Comparison of ENCODE assay signal across 24 mouse cellular contexts in genomic region chr5:25019221-25019620, GRCm38 (mm10).
DNase-seq lines count a peak whose midpoint lies in the region; ATAC-seq and TF ChIP-seq lines count a peak whose summit lies in the region.
"Had no signal": no experiment of that assay in that cellular context is flagged by ENCODE, and none has a peak within 500 bp of the region (broad histone marks: within the 10 kb centered on the region; RNA-seq: fewer than 3 reads in every experiment).

No protein-coding gene starts in this region.

- no peak for ATAC-seq in kidney, embryonic 15.5 days (replicated peaks; ENCODE audit: low FRiP score)
- 0 out of 2 replicates have a peak, but pooled peaks have one; percentile 39 for ATAC-seq in liver, embryonic 13.5 days (ENCODE audit: low read depth)
- no peak for ATAC-seq in liver, embryonic 12.5 days
- ATAC-seq: activated CD4-positive, CD25-positive, alpha-beta regulatory T cell, adult 4 months; CD4-positive, CD25-positive, alpha-beta regulatory T cell, adult 4 months; forebrain, embryonic 13.5 days; forebrain, embryonic 15.5 days; Patski had no signal

- no peak overlapping the region for H3K4me3 ChIP-seq in kidney, adult 2 months (ENCODE audit: insufficient read depth, low read depth, low read length)
- no peak overlapping the region for H3K4me3 ChIP-seq in kidney, embryonic 15.5 days (replicated peaks)
- H3K4me3 ChIP-seq in liver, embryonic 13.5 days (replicated peaks) = no peak overlapping the region
- H3K4me3 ChIP-seq in liver, embryonic 12.5 days = no peak overlapping the region
- H3K4me3 ChIP-seq: embryonic facial prominence, embryonic 10.5 days; embryonic facial prominence, embryonic 12.5 days; forebrain, embryonic 13.5 days; forebrain, embryonic 15.5 days had no signal

- 68% methylated on average over 6 of the region's 6 CpGs for WGBS in kidney, adult 2 months
- 83% methylated on average over 6 of the region's 6 CpGs for WGBS in kidney, embryonic 15.5 days
- WGBS in liver, embryonic 13.5 days (ENCODE audit: insufficient replicate concordance) = 72% methylated on average over 6 of the region's 6 CpGs
- WGBS in liver, embryonic 12.5 days (ENCODE audit: insufficient replicate concordance) = 66% methylated on average over 6 of the region's 6 CpGs

- no peak overlapping the region for H3K9ac ChIP-seq in kidney, embryonic 15.5 days
- no peak overlapping the region for H3K9ac ChIP-seq in liver, embryonic 13.5 days
- H3K9ac ChIP-seq in liver, embryonic 12.5 days = no peak overlapping the region
- H3K9ac ChIP-seq: embryonic facial prominence, embryonic 12.5 days; forebrain, embryonic 13.5 days; forebrain, embryonic 15.5 days had no signal

- H3K27ac ChIP-seq in kidney, adult 2 months (ENCODE audit: insufficient read depth, low read depth, low read length) = no peak overlapping the region
- no peak overlapping the region for H3K27ac ChIP-seq in kidney, embryonic 15.5 days
- no peak overlapping the region for H3K27ac ChIP-seq in liver, embryonic 13.5 days
- H3K27ac ChIP-seq in liver, embryonic 12.5 days = no peak overlapping the region
- H3K27ac ChIP-seq: embryonic facial prominence, embryonic 10.5 days; embryonic facial prominence, embryonic 12.5 days; forebrain, embryonic 13.5 days; forebrain, embryonic 15.5 days had no signal

- no peak for TF ChIP-seq CTCF in kidney, adult 2 months (conservative IDR thresholded peaks at IDR 0.05; ENCODE audit: insufficient read depth, insufficient read length, low read depth, low read length)

- no peak overlapping the region for H3K4me2 ChIP-seq in kidney, embryonic 15.5 days
- no peak overlapping the region for H3K4me2 ChIP-seq in liver, embryonic 13.5 days
- no peak overlapping the region for H3K4me2 ChIP-seq in liver, embryonic 12.5 days
- H3K4me2 ChIP-seq: embryonic facial prominence, embryonic 12.5 days; forebrain, embryonic 13.5 days; forebrain, embryonic 15.5 days had no signal

- H3K9me3 ChIP-seq in kidney, embryonic 15.5 days (replicated peaks) = no peaks in the 10 kb centered on the region
- no peaks in the 10 kb centered on the region for H3K9me3 ChIP-seq in liver, embryonic 13.5 days (replicated peaks)
- no peaks in the 10 kb centered on the region for H3K9me3 ChIP-seq in liver, embryonic 12.5 days (replicated peaks)
- H3K9me3 ChIP-seq: embryonic facial prominence, embryonic 10.5 days; embryonic facial prominence, embryonic 12.5 days; forebrain, embryonic 13.5 days; forebrain, embryonic 15.5 days; G1E had no signal

- peak; percentile 54 for DNase-seq in kidney, adult 2 months
- DNase-seq in kidney, postnatal 4 days = no peak
- DNase-seq in kidney, postnatal 14 days = peak; percentile 28
- no peak for DNase-seq in liver, embryonic 13.5 days
- DNase-seq: adrenal gland, adult 8-10 months; adrenal gland, postnatal 14 days; adrenal gland, postnatal 36 days; B cell, adult 2 months; cerebellum, adult 11-12 months; cerebellum, adult 2 months; cerebellum, adult 9-10 months; cerebellum, postnatal 10 days; cerebellum, postnatal 25 days had no signal

- H3K27me3 ChIP-seq in kidney, adult 2 months (replicated peaks; ENCODE audit: control insufficient read depth, insufficient read depth, low read length) = no peaks in the 10 kb centered on the region
- H3K27me3 ChIP-seq in kidney, embryonic 15.5 days = no peaks in the 10 kb centered on the region
- H3K27me3 ChIP-seq in liver, embryonic 13.5 days = no peaks in the 10 kb centered on the region
- H3K27me3 ChIP-seq in liver, embryonic 12.5 days (replicated peaks) = 0 out of 2 replicates have a peak, but pooled peaks cover 4% of the 10 kb centered on the region
- H3K27me3 ChIP-seq: CH12.LX; embryonic facial prominence, embryonic 12.5 days; forebrain, embryonic 13.5 days; forebrain, embryonic 15.5 days; Patski had no signal

- H3K36me3 ChIP-seq in kidney, adult 2 months (ENCODE audit: control insufficient read depth, insufficient read depth, low read length) = no peaks in the 10 kb centered on the region
- no peaks in the 10 kb centered on the region; the same call in 1 of the 2 replicates for H3K36me3 ChIP-seq in kidney, embryonic 15.5 days
- no peaks in the 10 kb centered on the region; the same call in 1 of the 2 replicates for H3K36me3 ChIP-seq in liver, embryonic 13.5 days
- H3K36me3 ChIP-seq in liver, embryonic 12.5 days = no peaks in the 10 kb centered on the region
- H3K36me3 ChIP-seq: embryonic facial prominence, embryonic 10.5 days; embryonic facial prominence, embryonic 12.5 days; forebrain, embryonic 15.5 days; G1E had no signal

- TF ChIP-seq POLR2A in kidney, adult 2 months (IDR thresholded peaks at IDR 0.05; ENCODE audit: low read depth, low read length) = no peak

- H3K4me1 ChIP-seq in kidney, adult 2 months (ENCODE audit: control insufficient read depth, insufficient read depth, low read length) = no peaks in the 10 kb centered on the region
- no peaks in the 10 kb centered on the region for H3K4me1 ChIP-seq in kidney, embryonic 15.5 days
- H3K4me1 ChIP-seq in liver, embryonic 13.5 days (replicated peaks) = no peaks in the 10 kb centered on the region
- H3K4me1 ChIP-seq in liver, embryonic 12.5 days = no peaks in the 10 kb centered on the region; the same call in 1 of the 2 replicates
- H3K4me1 ChIP-seq: embryonic facial prominence, embryonic 10.5 days; embryonic facial prominence, embryonic 12.5 days; forebrain, embryonic 13.5 days; forebrain, embryonic 15.5 days had no signal

Comparison
In these comparisons a context has a peak if more than half of its experiments do, and no peak if none do; other contexts are left out.
1. DNase-seq: peak in kidney, adult 2 months (single experiment) and kidney, postnatal 14 days (single experiment); none in kidney, postnatal 4 days (0 of 2) and liver, embryonic 13.5 days (single experiment).